Mouse (Mus musculus) ovary, adult 10 weeks (tissue): ENCODE data around the gene Cyp3a57. TPM values are rescaled to one million over a fixed set of nuclear protein-coding genes. Genes with fewer than 3 reads are reported as not detected.

Experiments used
- polyA plus RNA-seq: library from polyadenylated mRNA; stranded (reverse); fragments of 350-450 nt; fragmentation: Illumina TruSeq; extraction: RNeasy Lipid Tissue Mini Kit (QIAGEN cat#74804); gene quantifications from one replicate; pipeline ENCODE4 v1.2.3, GENCODE M21; 2014

Gene Cyp3a57
- not detected for polyA plus RNA-seq

DNA sequence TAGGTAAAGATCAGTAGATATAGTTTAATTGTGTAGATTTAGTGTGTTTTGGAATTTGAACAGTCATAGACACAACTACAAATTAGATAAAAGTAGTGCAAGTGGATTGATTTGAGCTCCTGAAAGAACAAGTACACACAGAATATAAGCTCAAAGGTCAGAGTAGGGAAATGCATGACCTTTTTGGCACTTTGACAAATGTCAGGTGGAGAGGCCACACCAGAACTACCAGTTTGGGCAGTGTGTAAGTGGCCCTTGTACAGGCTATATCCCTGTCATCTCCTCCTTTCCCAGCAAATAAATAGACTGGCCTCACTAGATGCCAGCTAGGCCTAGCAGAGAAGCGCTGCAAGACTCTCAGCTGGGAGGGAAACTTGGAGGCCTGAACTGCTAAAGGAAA, at the start of gene Cyp3a57:
TSS of gene Cyp3a57 (plus strand) at position 339 of the 400 bp plus-strand sequence.

Other genes with a start within 250 kb of the Cyp3a57 start
- 31.5 TPM for gene Arpc1b, start 231.1 kb upstream of the Cyp3a57 start, polyA plus RNA-seq
- 24.7 TPM for gene Pdap1, start 205.0 kb upstream of the Cyp3a57 start, polyA plus RNA-seq
- gene Bud31, start 204.9 kb upstream of the Cyp3a57 start, polyA plus RNA-seq: 235 TPM
- gene Ptcd1, start 178.2 kb upstream of the Cyp3a57 start, polyA plus RNA-seq: 1.0 TPM
- gene Cpsf4, start 178.1 kb upstream of the Cyp3a57 start, polyA plus RNA-seq: 1.8 TPM
- gene Atp5j2, start 153.2 kb upstream of the Cyp3a57 start, polyA plus RNA-seq: 10.3 TPM
- gene Zkscan14, start 143.4 kb upstream of the Cyp3a57 start, polyA plus RNA-seq: 1.8 TPM
- 11.6 TPM for gene Zkscan5, start 140.7 kb upstream of the Cyp3a57 start, polyA plus RNA-seq
- gene Zfp655, start 113.6 kb upstream of the Cyp3a57 start, polyA plus RNA-seq: 162 TPM
- not detected for gene Zscan25, start 64.8 kb upstream of the Cyp3a57 start, polyA plus RNA-seq
- not detected for gene Cyp3a16, start 124.4 kb downstream of the Cyp3a57 start, polyA plus RNA-seq
- gene Cyp3a41b, start 239.5 kb downstream of the Cyp3a57 start, polyA plus RNA-seq: not detected